Mouse (Mus musculus): ENCODE data around the gene Prss28. TPM values are rescaled to one million over a fixed set of nuclear protein-coding genes. Genes with fewer than 3 reads are reported as not detected.
A peak's percentile ranks its signal among the peaks of the same experiment; 100 is the strongest.

Gene Prss28
- polyA plus RNA-seq (2015; fragmentation: Nextera tagmentation; extraction: Ambion mirVana): not detected in 2 replicates

DNA sequence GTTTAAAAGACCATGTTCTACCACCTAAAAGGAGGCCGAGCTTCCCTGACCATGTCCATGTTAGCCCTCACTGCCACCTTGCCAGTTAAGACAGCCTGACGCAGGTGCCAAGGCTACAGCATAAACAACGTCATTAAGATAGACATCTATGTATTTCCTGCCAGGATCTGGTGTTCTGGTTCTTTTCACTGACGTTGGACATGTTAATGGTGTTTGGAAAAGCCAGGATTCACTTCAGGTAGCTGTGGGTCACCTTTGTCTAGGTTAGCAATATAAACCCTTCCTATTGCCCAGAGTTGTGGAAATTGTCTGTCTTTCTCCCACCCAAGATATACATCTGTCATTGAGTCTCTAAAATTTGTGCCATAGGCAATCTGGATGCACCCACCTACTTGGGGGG lies at the start of gene Prss28:
Gene Prss28, plus strand, starts transcription at position 301 of the 400 bp plus-strand sequence.
- Histone ChIP-seq H3K9me3 (ENCODE audit: control insufficient read depth, low read length) (no peaks in the 10 kb centered on the region), H3K27ac (ENCODE audit: low read depth, low read length) (no peak within 1 kb of the TSS), H3K4me2 (ENCODE audit: low read length) (no peak within 1 kb of the TSS), H3K4me3 (ENCODE audit: low read length) (no peak within 1 kb of the TSS), H3K27me3 (replicated peaks; ENCODE audit: control insufficient read depth, insufficient read depth, low read length) (no peaks in the 10 kb centered on the region; the same call in 1 of the 2 replicates), H3K36me3 (ENCODE audit: control insufficient read depth, insufficient read depth, low read length) (no peaks in the 10 kb centered on the region), H3K9ac (ENCODE audit: low read depth, low read length) (no peak within 1 kb of the TSS), H3K4me1 (ENCODE audit: control insufficient read depth, insufficient read depth, low read depth, low read length) (no peaks in the 10 kb centered on the region)
- no peak for ATAC-seq
- 80% methylated on average over 4 of the region's 4 CpGs for WGBS

DNA sequence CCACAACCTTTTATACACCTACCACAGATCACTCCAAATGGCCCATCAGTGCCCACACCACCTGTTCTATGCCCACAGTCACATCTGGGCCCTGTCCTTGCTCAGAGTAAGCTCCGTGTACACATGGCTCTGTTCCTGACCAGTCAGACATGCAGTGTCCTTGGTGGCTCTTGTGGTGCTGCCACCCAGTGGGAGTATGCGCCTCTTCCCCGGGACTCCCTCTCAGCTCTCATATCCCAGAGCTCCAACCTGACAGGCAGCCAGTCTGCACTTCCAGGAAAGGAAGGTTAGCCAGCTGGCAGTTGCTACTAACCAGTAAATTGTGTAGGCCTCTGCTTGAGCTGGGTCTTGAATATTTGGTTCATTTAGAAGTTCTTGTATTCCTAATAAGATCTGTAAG lies 44.0 kb upstream of the Prss28 start:
- H3K9me3 ChIP-seq (ENCODE audit: control insufficient read depth, low read length): no peaks in the 10 kb centered on the region
- H3K36me3 ChIP-seq (ENCODE audit: control insufficient read depth, insufficient read depth, low read length): peaks cover 54% of the 10 kb centered on the region
- WGBS: 78% methylated on average over 3 of the region's 3 CpGs
- no peak for ATAC-seq
- H3K4me2 ChIP-seq (ENCODE audit: low read length): no peak overlapping the region
- no peak overlapping the region for H3K9ac ChIP-seq (ENCODE audit: low read depth, low read length)
- no peak overlapping the region for H3K4me3 ChIP-seq (ENCODE audit: low read length)
- H3K27ac ChIP-seq (ENCODE audit: low read depth, low read length): no peak overlapping the region
- H3K4me1 ChIP-seq (ENCODE audit: control insufficient read depth, insufficient read depth, low read depth, low read length): peaks cover 1% of the 10 kb centered on the region; the same call in 1 of the 2 replicates
- no peaks in the 10 kb centered on the region for H3K27me3 ChIP-seq (replicated peaks; ENCODE audit: control insufficient read depth, insufficient read depth, low read length)

DNA sequence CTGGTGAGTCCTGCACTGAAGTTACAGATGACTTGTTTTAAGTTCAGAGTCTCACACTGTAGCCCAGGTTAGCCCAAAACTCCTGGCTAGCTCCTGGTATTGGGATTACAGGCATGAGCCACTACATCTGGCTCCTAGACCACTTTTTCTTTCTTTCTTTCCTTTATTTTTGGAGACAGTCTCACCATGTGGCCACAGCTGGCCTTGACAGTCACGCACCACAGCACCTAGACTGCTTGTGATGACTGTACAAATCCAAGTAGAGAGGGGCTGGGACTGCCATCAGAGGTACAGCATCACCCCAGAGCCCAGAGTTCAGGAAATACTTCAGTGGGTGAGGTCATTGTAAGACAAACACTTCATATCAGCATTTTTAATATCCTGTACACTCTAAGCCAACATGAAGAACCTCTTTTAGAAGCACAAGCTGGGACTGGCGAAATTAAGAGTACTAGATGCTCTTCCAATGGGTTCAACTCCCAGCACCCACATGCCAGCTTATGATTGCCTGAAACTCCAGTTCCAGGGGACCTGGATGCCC lies 37.6 kb upstream of the Prss28 start:
- peaks cover 26% of the 10 kb centered on the region for H3K36me3 ChIP-seq (ENCODE audit: control insufficient read depth, insufficient read depth, low read length)
- H3K9me3 ChIP-seq (ENCODE audit: control insufficient read depth, low read length): no peaks in the 10 kb centered on the region
- H3K27me3 ChIP-seq (replicated peaks; ENCODE audit: control insufficient read depth, insufficient read depth, low read length): no peaks in the 10 kb centered on the region
- no peak overlapping the region; the same call in 1 of the 2 replicates for H3K4me3 ChIP-seq (ENCODE audit: low read length)
- no peak overlapping the region for H3K27ac ChIP-seq (ENCODE audit: low read depth, low read length)
- H3K9ac ChIP-seq (ENCODE audit: low read depth, low read length): no peak overlapping the region
- ATAC-seq: no peak
- WGBS: 78% methylated on average over 2 of the region's 2 CpGs
- peaks cover 33% of the 10 kb centered on the region for H3K4me1 ChIP-seq (ENCODE audit: control insufficient read depth, insufficient read depth, low read depth, low read length)
- H3K4me2 ChIP-seq (ENCODE audit: low read length): peak overlapping the region; percentile 97

DNA sequence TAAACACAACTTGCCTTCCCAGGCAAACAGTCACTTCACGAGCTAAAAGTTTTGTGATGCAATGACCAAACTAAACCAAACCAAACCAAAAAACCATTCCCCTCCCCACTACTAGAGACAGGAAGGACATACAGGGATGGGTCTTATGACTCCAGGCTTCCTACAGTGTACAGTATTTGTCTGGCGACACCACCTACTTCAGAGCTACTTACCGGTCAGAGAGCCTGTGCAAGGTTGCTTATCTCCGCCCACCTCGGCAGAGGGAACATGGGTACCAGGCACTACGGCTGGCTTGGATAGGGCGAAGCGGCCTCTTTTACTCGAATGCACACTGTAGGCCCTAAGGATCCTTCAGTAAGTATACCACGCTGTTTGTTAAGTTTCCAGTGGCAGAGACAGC lies 36.1 kb upstream of the Prss28 start:
- peak overlapping the region; percentile 99 for H3K27ac ChIP-seq (ENCODE audit: low read depth, low read length)
- H3K4me3 ChIP-seq (ENCODE audit: low read length): peak overlapping the region; percentile 89
- H3K9me3 ChIP-seq (ENCODE audit: control insufficient read depth, low read length): no peaks in the 10 kb centered on the region
- H3K36me3 ChIP-seq (ENCODE audit: control insufficient read depth, insufficient read depth, low read length): peaks cover 13% of the 10 kb centered on the region
- peaks cover 33% of the 10 kb centered on the region for H3K4me1 ChIP-seq (ENCODE audit: control insufficient read depth, insufficient read depth, low read depth, low read length)
- no peak for ATAC-seq
- peak overlapping the region; percentile 97 for H3K4me2 ChIP-seq (ENCODE audit: low read length)
- no peaks in the 10 kb centered on the region for H3K27me3 ChIP-seq (replicated peaks; ENCODE audit: control insufficient read depth, insufficient read depth, low read length)
- peak overlapping the region; percentile 98 for H3K9ac ChIP-seq (ENCODE audit: low read depth, low read length)
- 1% methylated on average over 10 of the region's 10 CpGs for WGBS

DNA sequence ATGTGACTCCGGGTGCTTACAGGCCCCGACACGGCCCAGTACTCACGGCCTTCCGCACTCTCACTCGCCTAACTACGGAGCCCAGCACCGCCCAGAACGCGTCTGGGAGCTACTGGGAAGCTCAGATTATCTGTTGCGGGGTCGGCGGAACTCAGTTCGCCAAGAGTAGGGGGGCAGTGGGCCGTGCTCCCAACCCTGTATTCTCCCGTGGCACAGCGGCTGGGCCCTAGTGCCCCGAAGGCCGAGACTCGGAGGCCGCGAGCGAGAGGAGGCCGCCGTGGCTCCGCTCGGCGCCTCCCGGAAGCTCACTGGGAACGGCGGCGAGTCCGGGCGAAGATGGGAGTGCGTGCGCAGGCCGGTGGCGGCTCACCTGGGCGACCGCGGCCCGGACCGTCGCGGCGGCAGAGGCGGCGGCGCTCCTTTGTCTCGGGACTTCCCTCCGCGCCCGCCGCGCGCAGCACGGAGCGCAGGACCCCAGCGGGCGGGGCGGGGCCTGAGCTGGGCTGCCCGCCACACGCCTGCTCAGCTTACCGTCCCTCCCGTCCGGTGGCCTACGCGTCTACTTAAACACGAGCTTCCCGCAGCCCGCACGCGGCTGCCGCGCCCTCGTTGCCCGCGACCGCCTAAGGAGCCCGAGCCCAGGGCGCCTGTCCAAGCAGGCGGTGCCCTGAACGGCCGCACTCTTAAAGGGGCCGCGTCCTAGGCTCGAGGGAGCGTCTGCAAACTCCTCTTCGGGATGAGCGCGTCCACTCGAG lies 35.3 kb upstream of the Prss28 start:
- peak overlapping the region; percentile 98 for H3K9ac ChIP-seq (ENCODE audit: low read depth, low read length)
- peak overlapping the region; percentile 97 for H3K4me2 ChIP-seq (ENCODE audit: low read length)
- under 1% methylated on average over 64 of the region's 92 CpGs for WGBS
- H3K36me3 ChIP-seq (ENCODE audit: control insufficient read depth, insufficient read depth, low read length): peaks cover 6% of the 10 kb centered on the region
- peaks cover 33% of the 10 kb centered on the region for H3K4me1 ChIP-seq (ENCODE audit: control insufficient read depth, insufficient read depth, low read depth, low read length)
- peak overlapping the region; percentile 89 for H3K4me3 ChIP-seq (ENCODE audit: low read length)
- H3K27me3 ChIP-seq (replicated peaks; ENCODE audit: control insufficient read depth, insufficient read depth, low read length): no peaks in the 10 kb centered on the region
- H3K27ac ChIP-seq (ENCODE audit: low read depth, low read length): peak overlapping the region; percentile 99
- peak; percentile 92 for ATAC-seq
- no peaks in the 10 kb centered on the region for H3K9me3 ChIP-seq (ENCODE audit: control insufficient read depth, low read length)

DNA sequence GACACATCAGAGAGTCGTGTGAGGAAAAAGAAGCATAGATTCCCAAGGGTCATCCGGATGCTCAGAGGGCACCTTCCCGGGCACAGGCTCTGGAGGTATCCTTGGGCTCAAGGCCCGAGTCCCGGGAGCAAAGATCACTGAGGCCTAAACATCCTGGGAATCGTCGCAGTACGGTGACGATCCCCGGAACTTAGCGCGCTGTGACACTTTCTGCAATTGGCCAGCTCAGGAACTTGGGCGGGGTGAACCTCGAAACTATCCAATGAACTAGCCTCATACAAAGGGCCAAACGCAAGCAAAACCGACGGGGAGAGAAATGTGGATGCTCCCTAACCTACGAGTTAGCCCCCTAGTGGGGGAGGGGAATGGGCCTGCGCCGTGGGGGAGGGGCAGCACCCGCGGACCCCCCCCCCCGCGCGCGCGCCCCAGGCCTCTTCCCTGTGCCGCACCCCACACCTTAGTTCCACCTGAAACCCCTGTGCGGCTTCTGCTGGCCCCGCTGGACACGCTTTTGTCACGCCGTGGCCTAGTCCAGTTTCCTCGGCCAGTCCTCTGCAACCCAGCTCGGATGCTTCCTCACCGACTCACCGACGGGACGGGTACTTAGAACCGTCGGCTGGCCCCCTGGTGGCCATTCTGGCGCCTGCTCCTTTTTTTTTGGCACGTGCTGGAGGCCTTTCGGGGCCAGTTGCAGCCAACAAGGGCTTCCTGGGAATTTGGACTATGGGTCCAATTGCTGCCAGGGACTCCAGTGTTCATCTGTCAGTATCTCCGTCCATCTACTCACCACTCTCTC lies 34.5 kb upstream of the Prss28 start:
- H3K4me3 ChIP-seq (ENCODE audit: low read length): peak overlapping the region; percentile 89
- H3K4me1 ChIP-seq (ENCODE audit: control insufficient read depth, insufficient read depth, low read depth, low read length): peaks cover 33% of the 10 kb centered on the region
- H3K9me3 ChIP-seq (ENCODE audit: control insufficient read depth, low read length): no peaks in the 10 kb centered on the region
- H3K9ac ChIP-seq (ENCODE audit: low read depth, low read length): peak overlapping the region; percentile 98
- no peaks in the 10 kb centered on the region for H3K27me3 ChIP-seq (replicated peaks; ENCODE audit: control insufficient read depth, insufficient read depth, low read length)
- no peaks in the 10 kb centered on the region for H3K36me3 ChIP-seq (ENCODE audit: control insufficient read depth, insufficient read depth, low read length)
- peak overlapping the region; percentile 99 for H3K27ac ChIP-seq (ENCODE audit: low read depth, low read length)
- under 1% methylated on average over 39 of the region's 45 CpGs for WGBS
- peak overlapping the region; percentile 50 for H3K4me2 ChIP-seq (ENCODE audit: low read length)
- peak; percentile 86 for ATAC-seq

DNA sequence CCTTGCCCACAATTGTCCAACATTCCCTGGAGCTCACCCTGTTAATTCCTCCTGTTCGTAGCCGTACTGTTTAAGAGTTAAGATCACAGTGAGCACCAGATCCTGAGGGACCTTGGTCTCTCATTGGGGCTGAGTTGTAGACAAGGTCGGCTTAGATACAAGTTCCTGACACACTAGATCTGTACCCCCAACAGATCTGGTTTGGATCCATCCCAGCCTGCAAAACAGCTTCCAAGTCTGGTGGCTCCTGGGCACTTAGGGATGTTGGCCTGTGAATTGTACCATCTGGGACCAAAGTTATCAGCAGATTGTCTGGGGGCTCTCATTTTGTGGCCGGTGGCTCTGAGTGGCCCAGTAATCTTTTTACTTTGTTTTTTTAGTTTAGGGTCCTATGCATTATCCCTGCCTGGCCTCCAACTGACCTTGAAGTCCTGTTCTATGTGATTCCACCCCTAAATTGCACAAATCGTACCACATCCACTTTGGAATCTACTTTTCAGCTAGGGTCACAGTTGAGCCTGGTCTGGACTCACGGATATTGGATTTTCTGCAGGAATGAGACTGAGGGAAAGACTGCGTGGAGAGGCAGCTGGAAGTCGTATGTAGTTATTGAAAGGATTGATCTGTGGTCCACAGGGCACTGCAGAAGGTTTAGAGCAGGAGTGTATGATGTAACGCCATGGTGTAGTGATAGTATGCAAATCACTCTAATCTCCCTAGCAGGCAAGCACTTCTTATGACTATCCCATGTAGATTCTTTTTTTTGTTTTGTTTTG lies 33.7 kb upstream of the Prss28 start, which contains the start of gene Ube2i:
Gene Ube2i, minus strand, starts transcription at position 52 of the 776 bp plus-strand sequence.
- Histone ChIP-seq H3K36me3 (ENCODE audit: control insufficient read depth, insufficient read depth, low read length) (no peaks in the 10 kb centered on the region), H3K4me1 (ENCODE audit: control insufficient read depth, insufficient read depth, low read depth, low read length) (peaks cover 29% of the 10 kb centered on the region), H3K27ac (ENCODE audit: low read depth, low read length) (peak within 1 kb of the TSS; percentile 99), H3K9me3 (ENCODE audit: control insufficient read depth, low read length) (no peaks in the 10 kb centered on the region), H3K9ac (ENCODE audit: low read depth, low read length) (peak within 1 kb of the TSS; percentile 98), H3K4me2 (ENCODE audit: low read length) (peak within 1 kb of the TSS; percentile 50), H3K27me3 (replicated peaks; ENCODE audit: control insufficient read depth, insufficient read depth, low read length) (no peaks in the 10 kb centered on the region), H3K4me3 (ENCODE audit: low read length) (peak within 1 kb of the TSS; percentile 89)
- no peak for ATAC-seq
- 79% methylated on average over 9 of the region's 9 CpGs for WGBS

DNA sequence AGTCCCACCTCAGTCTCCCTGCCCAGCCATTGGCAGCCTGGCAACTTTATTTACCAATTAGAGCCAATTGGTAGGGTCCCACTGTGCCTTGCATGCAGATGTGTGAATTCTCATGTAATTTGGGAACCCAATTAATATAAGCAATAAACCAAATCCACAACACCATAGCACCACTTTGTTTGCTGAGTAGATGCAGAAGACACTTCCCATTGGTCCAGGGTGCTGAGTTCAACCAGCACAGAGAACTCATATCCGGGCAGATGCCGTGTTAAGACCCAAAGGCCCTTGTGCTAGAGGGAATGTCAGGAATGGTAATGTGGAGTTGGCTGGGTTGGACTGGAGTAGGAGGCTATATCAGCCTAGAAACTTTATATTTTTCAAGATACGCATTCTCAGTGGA lies 32.6 kb upstream of the Prss28 start:
- H3K9me3 ChIP-seq (ENCODE audit: control insufficient read depth, low read length): no peaks in the 10 kb centered on the region
- H3K36me3 ChIP-seq (ENCODE audit: control insufficient read depth, insufficient read depth, low read length): no peaks in the 10 kb centered on the region
- no peak overlapping the region for H3K9ac ChIP-seq (ENCODE audit: low read depth, low read length)
- H3K4me1 ChIP-seq (ENCODE audit: control insufficient read depth, insufficient read depth, low read depth, low read length): peaks cover 18% of the 10 kb centered on the region
- ATAC-seq: no peak
- H3K27ac ChIP-seq (ENCODE audit: low read depth, low read length): no peak overlapping the region
- no peak overlapping the region for H3K4me2 ChIP-seq (ENCODE audit: low read length)
- H3K4me3 ChIP-seq (ENCODE audit: low read length): no peak overlapping the region
- no peaks in the 10 kb centered on the region for H3K27me3 ChIP-seq (replicated peaks; ENCODE audit: control insufficient read depth, insufficient read depth, low read length)
- WGBS: 98% methylated on average over 3 of the region's 3 CpGs

Data from hindbrain, embryonic 16.5 days (tissue).